Mouse (Mus musculus): ENCODE results near the gene 4933427D14Rik. TPM values are rescaled to one million over a fixed set of nuclear protein-coding genes. Genes with fewer than 3 reads are reported as not detected.

4933427D14Rik gene
- polyA plus RNA-seq, 1 experiment from 2014 or later, result 15.5 TPM

DNA sequence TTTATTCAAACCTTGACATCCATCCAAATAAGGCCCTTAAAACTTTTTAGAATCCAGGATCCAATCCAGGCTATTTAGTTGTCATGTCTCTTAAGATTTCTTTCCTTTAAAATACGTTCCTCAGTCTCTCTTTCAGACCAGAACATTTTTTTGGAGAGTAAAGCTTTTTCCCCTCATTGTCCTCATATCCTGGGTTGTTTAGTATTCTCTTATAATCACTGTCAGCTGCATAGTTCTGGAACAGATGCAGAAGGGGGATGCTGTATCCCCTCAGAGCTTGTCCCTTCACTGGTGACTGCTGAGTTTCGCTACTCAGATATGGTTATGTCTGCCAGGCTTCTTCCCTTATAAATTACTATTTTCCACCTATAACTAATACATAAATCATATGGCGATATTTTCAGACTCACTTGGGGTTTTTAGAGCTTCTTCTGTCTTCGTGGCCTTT lies 51.3 kb downstream of the 4933427D14Rik start:
- H3K9me3 ChIP-seq, result no peaks in the 10 kb centered on the region
- H3K4me1 ChIP-seq, result peaks cover 6% of the 10 kb centered on the region
- H3K9ac ChIP-seq, result no peak overlapping the region
- 62% methylated on average over 4 of the region's 4 CpGs for WGBS
- no peak overlapping the region for H3K4me2 ChIP-seq
- no peak overlapping the region for H3K4me3 ChIP-seq (replicated peaks)
- peak overlapping the region; percentile 4; the same call in 1 of the 2 replicates for H3K27ac ChIP-seq
- 0 out of 2 replicates have a peak, but pooled peaks cover 4% of the 10 kb centered on the region for H3K36me3 ChIP-seq
- H3K27me3 ChIP-seq (replicated peaks), result no peaks in the 10 kb centered on the region
- ATAC-seq (ENCODE audit: insufficient read depth, low FRiP score, low read depth), result no peak

DNA sequence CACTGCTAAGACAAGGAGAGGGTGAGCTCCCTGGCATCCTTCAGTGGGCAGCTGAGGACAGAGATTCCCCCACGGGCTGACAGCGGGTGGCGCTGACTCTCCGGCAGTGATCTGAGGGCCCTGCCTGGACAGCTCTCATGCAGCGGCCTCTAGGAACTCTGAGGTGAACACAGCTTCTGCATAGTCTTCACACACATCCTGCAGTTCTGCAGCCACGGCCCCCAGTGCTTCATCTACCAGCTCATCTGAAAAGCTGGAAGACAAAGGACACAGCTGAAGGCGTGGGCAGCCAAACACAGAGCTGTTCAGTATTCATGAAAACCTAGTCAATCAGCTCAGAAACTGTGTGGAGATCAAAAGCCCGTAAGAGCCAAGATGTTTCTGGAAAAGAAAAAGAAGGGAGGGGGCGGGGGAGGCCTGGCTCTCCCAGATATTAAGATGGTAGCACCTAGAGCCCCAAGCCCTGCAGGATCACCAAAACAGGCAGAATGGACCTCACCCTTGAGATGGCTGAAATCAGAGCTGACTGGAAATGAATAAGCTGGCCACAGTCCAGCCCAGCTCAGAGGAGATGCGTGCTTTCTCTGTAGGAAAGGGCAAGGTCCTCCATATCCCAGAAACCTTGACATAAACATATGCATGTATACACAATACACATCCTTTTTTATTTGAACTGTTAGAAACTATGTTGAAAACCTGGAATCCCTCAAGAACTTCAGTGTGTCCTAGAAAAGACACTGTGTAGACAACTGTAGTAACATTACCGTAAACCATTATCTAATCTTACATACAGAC lies 51.9 kb downstream of the 4933427D14Rik start:
- Histone ChIP-seq H3K4me1 (peaks cover 6% of the 10 kb centered on the region), H3K9ac (no peak overlapping the region), H3K36me3 (0 out of 2 replicates have a peak, but pooled peaks cover 4% of the 10 kb centered on the region), H3K27me3 (replicated peaks) (no peaks in the 10 kb centered on the region), H3K27ac (peak overlapping the region; percentile 71), H3K4me3 (replicated peaks) (no peak overlapping the region), H3K9me3 (no peaks in the 10 kb centered on the region), H3K4me2 (no peak overlapping the region)
- peak; percentile 38; the same call in 1 of the 2 replicates for ATAC-seq (ENCODE audit: insufficient read depth, low FRiP score, low read depth)
- WGBS, result 63% methylated on average over 11 of the region's 11 CpGs

GRCm38 (mm10) chr11:72153122-72153862 lies 54.0 kb downstream of the 4933427D14Rik start:
- no peak overlapping the region for H3K27ac ChIP-seq
- no peak for ATAC-seq (ENCODE audit: insufficient read depth, low FRiP score, low read depth)

DNA sequence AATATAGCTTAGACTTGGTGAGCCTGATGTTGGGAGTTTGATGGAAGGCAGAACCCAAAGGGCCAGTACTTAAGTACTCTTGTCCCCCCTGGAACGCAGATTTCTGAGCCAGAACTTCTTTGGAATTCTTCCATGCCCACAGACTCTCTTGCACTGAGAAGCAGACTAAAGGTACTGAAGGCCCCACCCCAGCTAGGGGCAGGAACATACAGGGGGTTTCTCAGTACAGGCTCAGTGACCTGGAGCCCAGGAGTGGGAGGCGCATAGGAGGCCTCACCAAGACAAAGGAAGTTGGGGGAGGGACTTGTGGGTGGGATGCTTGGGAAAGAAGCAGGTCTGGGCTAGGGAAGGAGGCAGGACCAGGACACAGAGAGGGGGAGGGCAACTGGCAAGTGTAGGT lies 56.1 kb downstream of the 4933427D14Rik start:
- H3K36me3 ChIP-seq, result 0 out of 2 replicates have a peak, but pooled peaks cover 4% of the 10 kb centered on the region
- peaks cover 6% of the 10 kb centered on the region for H3K4me1 ChIP-seq
- ATAC-seq (ENCODE audit: insufficient read depth, low FRiP score, low read depth), result no peak
- no peaks in the 10 kb centered on the region for H3K9me3 ChIP-seq
- H3K4me2 ChIP-seq, result no peak overlapping the region
- H3K4me3 ChIP-seq (replicated peaks), result no peak overlapping the region
- no peak overlapping the region for H3K9ac ChIP-seq
- 52% methylated on average over 2 of the region's 2 CpGs for WGBS
- no peak overlapping the region for H3K27ac ChIP-seq
- H3K27me3 ChIP-seq (replicated peaks), result no peaks in the 10 kb centered on the region

More at GRCm38 (mm10) chr11:72153122-72153862, 54.0 kb downstream of the 4933427D14Rik start:
- no peaks in the 10 kb centered on the region for H3K27me3 ChIP-seq (replicated peaks)
- WGBS, result 78% methylated on average over 12 of the region's 12 CpGs
- H3K4me2 ChIP-seq, result no peak overlapping the region
- no peak overlapping the region for H3K4me3 ChIP-seq (replicated peaks)
- peaks cover 6% of the 10 kb centered on the region for H3K4me1 ChIP-seq
- no peaks in the 10 kb centered on the region for H3K9me3 ChIP-seq
- H3K36me3 ChIP-seq, result 0 out of 2 replicates have a peak, but pooled peaks cover 4% of the 10 kb centered on the region
- H3K9ac ChIP-seq, result no peak overlapping the region

DNA sequence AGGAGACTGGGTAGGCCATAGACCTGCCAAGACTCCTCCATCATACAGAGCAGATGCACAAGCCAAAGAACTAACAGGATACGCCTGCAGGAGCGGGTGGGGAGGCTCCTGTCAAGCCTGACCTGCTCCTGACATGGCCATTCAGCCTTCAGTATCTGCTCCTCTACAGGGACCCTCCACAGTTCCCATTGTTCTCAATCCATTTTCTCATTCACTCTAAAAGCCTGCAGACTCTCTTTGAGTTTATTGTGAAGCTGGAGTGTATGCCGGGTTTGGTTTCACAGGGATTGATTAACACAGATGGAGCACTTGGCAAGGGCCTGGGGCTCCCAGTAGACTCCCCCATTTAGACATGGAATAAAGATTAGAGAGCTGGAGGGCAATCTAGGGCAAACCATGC lies 59.3 kb downstream of the 4933427D14Rik start:
- Histone ChIP-seq H3K4me3 (replicated peaks) (no peak overlapping the region), H3K9me3 (no peaks in the 10 kb centered on the region), H3K36me3 (no peaks in the 10 kb centered on the region), H3K27ac (no peak overlapping the region), H3K4me1 (peaks cover 3% of the 10 kb centered on the region), H3K4me2 (no peak overlapping the region), H3K27me3 (replicated peaks) (no peaks in the 10 kb centered on the region), H3K9ac (no peak overlapping the region)
- WGBS, result 49% methylated on average over 3 of the region's 3 CpGs
- ATAC-seq (ENCODE audit: insufficient read depth, low FRiP score, low read depth), result no peak

DNA sequence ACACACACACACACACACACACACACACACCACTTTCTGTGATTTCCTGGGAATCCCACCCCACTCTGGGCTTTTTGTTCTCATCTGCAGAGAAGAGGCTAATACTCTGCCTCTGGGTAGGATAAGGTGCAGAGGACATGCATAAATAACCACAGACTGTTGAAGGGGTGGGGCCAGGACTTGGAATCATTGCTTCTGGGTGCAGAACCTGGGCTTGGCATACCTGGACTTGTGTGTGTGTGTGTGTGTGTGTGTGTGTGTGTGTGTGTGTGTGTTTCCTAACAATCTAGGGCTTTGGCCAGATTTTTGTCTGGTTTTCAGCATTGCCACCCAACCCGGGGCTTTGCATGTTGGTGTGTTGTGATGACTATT lies 61.4 kb downstream of the 4933427D14Rik start:
- WGBS, result 90% methylated on average over 1 of the region's 1 CpGs
- ATAC-seq (ENCODE audit: insufficient read depth, low FRiP score, low read depth), result no peak

DNA sequence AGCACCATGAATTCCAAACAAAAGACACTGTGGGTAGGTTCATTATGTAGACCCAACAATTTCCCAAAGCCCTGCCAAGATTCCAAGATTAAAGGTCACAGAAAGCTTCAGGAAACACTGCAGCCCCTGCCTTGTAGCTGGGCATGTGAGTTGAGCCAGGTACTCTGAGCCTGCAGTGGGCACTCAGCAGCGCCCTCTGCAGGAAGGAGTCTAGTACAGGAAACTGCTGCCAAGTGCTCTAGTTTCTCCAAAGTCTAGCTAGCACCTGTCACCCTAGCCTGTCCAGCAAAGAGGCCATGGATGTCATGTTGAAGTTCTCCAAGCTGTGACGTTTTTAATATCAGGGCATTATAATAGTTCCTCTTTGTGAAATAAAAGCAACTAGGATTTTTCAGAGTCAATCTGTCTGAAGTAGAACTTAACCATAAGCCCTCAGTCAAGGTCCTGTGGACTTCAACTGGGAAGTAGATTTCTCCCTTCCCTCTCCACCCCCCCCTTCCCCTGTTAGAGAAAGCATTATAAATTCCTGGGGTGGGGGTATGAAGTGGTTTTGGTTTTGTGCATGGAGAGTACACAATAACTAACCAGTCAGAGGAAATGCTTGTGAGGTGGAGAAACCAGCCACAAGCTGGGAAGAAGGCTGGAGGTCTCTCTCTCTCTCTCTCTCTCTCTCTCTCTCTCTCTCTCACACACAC lies 61.9 kb downstream of the 4933427D14Rik start:
- no peak overlapping the region for H3K27ac ChIP-seq
- WGBS, result 7% methylated on average over 2 of the region's 2 CpGs

More for the DNA sequence above, 61.4 kb downstream of the 4933427D14Rik start:
- no peaks in the 10 kb centered on the region for H3K4me1 ChIP-seq
- no peaks in the 10 kb centered on the region for H3K9me3 ChIP-seq
- H3K4me3 ChIP-seq (replicated peaks), result no peak overlapping the region
- no peak overlapping the region for H3K9ac ChIP-seq
- H3K27me3 ChIP-seq (replicated peaks), result no peaks in the 10 kb centered on the region
- no peak overlapping the region for H3K4me2 ChIP-seq
- H3K27ac ChIP-seq, result no peak overlapping the region
- H3K36me3 ChIP-seq, result no peaks in the 10 kb centered on the region

DNA sequence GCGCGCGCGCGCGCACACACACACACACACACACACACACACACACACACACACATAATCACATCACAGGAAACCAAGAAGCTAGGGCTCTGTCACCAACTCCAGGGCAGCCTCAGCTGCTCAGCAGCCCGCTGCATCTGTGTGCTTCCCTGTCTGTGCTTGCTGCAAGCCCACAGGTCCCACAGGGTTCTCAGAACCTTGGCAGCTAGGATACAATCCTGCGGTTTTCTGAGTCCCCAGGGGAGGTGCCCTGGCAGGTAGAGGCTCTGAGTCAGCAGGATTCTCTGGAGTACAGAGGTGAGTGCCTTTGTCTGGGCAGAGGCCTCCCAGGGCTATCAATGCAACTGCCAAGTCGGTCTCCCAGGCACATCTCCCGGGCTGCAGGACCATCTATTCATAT lies 64.4 kb downstream of the 4933427D14Rik start:
- Histone ChIP-seq H3K36me3 (no peaks in the 10 kb centered on the region), H3K4me3 (replicated peaks) (no peak overlapping the region), H3K27ac (no peak overlapping the region), H3K4me1 (no peaks in the 10 kb centered on the region), H3K9ac (no peak overlapping the region), H3K4me2 (no peak overlapping the region), H3K9me3 (no peaks in the 10 kb centered on the region), H3K27me3 (replicated peaks) (no peaks in the 10 kb centered on the region)
- no peak for ATAC-seq (ENCODE audit: insufficient read depth, low FRiP score, low read depth)
- 51% methylated on average over 10 of the region's 10 CpGs for WGBS

More for the DNA sequence above, 61.9 kb downstream of the 4933427D14Rik start:
- Histone ChIP-seq H3K9me3 (no peaks in the 10 kb centered on the region), H3K4me3 (replicated peaks) (no peak overlapping the region), H3K4me2 (no peak overlapping the region), H3K9ac (no peak overlapping the region), H3K4me1 (no peaks in the 10 kb centered on the region), H3K36me3 (no peaks in the 10 kb centered on the region), H3K27me3 (replicated peaks) (no peaks in the 10 kb centered on the region)
- ATAC-seq (ENCODE audit: insufficient read depth, low FRiP score, low read depth), result no peak

DNA sequence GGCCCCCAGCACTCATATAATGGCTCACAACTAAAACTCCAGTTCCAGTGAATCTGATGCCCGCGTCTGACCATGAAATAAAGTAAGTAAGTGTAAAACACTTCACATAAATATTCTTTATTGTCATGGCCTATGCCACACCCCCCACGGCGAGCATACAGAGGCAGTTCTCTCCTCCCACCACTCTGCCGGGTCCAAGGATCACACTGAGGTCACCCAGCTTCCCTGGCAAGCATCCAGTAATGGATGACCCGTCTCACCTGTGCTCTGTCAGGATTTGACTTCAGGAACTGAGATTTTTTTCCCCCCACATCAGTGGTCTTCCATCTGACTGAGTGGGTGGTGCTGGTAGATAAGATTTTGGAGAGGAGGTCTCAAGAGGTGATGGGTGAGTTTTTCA lies 67.1 kb downstream of the 4933427D14Rik start:
- no peak overlapping the region for H3K27ac ChIP-seq
- no peak overlapping the region for H3K4me3 ChIP-seq (replicated peaks)
- ATAC-seq (ENCODE audit: insufficient read depth, low FRiP score, low read depth), result no peak
- H3K36me3 ChIP-seq, result no peaks in the 10 kb centered on the region
- no peak overlapping the region for H3K9ac ChIP-seq
- H3K9me3 ChIP-seq, result no peaks in the 10 kb centered on the region
- H3K27me3 ChIP-seq (replicated peaks), result peaks cover 13% of the 10 kb centered on the region; the same call in 1 of the 2 replicates
- H3K4me1 ChIP-seq, result 0 out of 2 replicates have a peak, but pooled peaks cover 8% of the 10 kb centered on the region
- H3K4me2 ChIP-seq, result no peak overlapping the region
- 37% methylated on average over 6 of the region's 6 CpGs for WGBS

DNA sequence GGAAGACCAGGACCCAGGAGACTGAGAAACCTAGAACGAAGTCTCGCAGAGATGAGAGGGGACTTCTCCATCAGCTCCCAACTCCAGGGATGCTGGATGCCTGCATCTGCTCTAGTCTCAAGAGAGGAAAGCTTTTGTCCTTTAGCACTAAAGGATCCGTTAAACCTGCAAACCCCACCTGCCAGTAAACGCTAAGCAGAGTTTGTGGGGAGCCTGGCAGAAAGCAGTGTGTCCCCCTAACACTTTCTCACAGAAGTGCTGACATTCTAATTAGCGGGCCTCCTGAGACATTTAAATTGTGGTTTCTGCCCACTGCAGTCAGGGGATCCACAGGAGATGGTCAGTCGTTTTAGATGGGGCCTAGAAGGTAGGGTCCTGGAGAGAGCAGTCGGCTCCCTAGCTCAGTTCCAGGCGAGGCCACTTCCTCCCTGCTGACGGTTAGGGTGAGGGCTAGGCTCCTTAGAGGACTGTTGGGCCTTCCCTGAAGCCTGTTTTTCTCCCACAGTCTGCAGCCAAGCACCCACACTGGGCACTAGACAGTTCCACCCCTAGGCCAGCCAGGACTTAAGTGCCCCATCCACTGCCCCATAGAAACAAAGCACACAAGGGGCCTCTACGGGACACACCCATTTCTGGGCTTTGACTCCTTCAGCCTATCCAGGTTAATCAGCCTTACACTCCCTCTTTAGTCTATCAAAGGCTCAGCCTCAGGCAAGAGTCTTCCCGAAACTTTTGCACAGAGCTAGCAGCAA lies 70.9 kb downstream of the 4933427D14Rik start:
- H3K9me3 ChIP-seq, result no peaks in the 10 kb centered on the region
- H3K9ac ChIP-seq, result no peak overlapping the region
- H3K4me3 ChIP-seq (replicated peaks), result peak overlapping the region; percentile 56
- H3K36me3 ChIP-seq, result no peaks in the 10 kb centered on the region
- peaks cover 27% of the 10 kb centered on the region for H3K4me1 ChIP-seq
- H3K27ac ChIP-seq, result no peak overlapping the region
- WGBS, result 44% methylated on average over 11 of the region's 11 CpGs
- H3K27me3 ChIP-seq (replicated peaks), result peaks cover 26% of the 10 kb centered on the region
- 0 out of 2 replicates have a peak, but pooled peaks have one; percentile 20 for ATAC-seq (ENCODE audit: insufficient read depth, low FRiP score, low read depth)
- peak overlapping the region; percentile 97 for H3K4me2 ChIP-seq

All from stomach, embryonic 15.5 days (tissue).